Mouse (Mus musculus): ENCODE measurements around the gene Cdc73.

The Cdc73 gene

GRCm38 (mm10) chr1:143558235-143558634, 144.5 kb downstream of the Cdc73 start:
- in situ Hi-C loops (cut with MboI; ENCODE audit: unreplicated experiment in 2 of 2) = no loop called here

GRCm38 (mm10) chr1:143555533-143555932, 147.2 kb downstream of the Cdc73 start:
- in situ Hi-C loops (cut with MboI; ENCODE audit: unreplicated experiment in 2 of 2) = no loop called here

DNA sequence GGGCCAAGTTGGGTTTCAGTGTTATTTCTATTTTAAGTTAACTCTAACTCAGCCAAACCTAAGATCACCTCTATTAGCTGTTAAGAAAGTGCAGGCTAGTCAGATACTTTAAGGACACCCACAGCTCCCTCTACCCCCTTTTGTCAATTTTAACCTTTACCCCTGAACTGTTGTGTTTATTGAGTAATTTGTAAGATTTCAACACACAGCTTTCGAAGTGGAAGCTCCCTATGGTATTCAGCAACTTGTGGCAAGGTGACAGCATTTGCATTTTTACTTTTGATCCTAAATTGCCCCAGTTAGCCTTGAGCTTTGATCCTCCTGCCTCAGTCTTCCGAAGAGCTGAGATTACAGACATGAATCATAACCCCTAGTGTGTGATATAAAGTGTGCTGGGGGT, 148.1 kb downstream of the Cdc73 start:
- in situ Hi-C loops (cut with MboI; ENCODE audit: unreplicated experiment in 2 of 2) = no loop called here
